ENCODE assay signal across 17 mouse cellular contexts in genomic region chr16:86860828-86861227, GRCm38 (mm10).
"Had no signal": no experiment of that assay in that cellular context is flagged by ENCODE, and none has a peak within 500 bp of the region (broad histone marks: within the 10 kb centered on the region; RNA-seq: fewer than 3 reads in every experiment).

No protein-coding gene starts in this region.

- H3K27me3 ChIP-seq: lung, embryonic 15.5 days; megakaryocyte, embryonic 14.5 days; midbrain, embryonic 13.5 days; midbrain, embryonic 15.5 days; neural tube, embryonic 12.5 days; stomach, embryonic 15.5 days had no signal

- ATAC-seq: liver, postnatal 0 days; lung, postnatal 0 days; midbrain, embryonic 13.5 days; midbrain, embryonic 15.5 days had no signal

- H3K4me1 ChIP-seq: lung, embryonic 15.5 days; megakaryocyte, embryonic 14.5 days; midbrain, embryonic 13.5 days; midbrain, embryonic 15.5 days; neural tube, embryonic 12.5 days; stomach, embryonic 15.5 days had no signal

- H3K27ac ChIP-seq: lung, embryonic 15.5 days; macrophage; midbrain, embryonic 13.5 days; midbrain, embryonic 15.5 days; neural tube, embryonic 12.5 days; stomach, embryonic 15.5 days; stomach, postnatal 0 days had no signal

- DNase-seq: liver, postnatal 0 days; lung, adult 2 months; lung, postnatal 14 days; lung, postnatal 36 days; right cerebral cortex, postnatal 14 days; thymus, adult 2 months; thymus, postnatal 36 days had no signal

- H3K36me3 ChIP-seq: lung, embryonic 15.5 days; midbrain, embryonic 13.5 days; midbrain, embryonic 15.5 days; neural tube, embryonic 12.5 days; stomach, embryonic 15.5 days had no signal

- H3K4me3 ChIP-seq: lung, embryonic 15.5 days; megakaryocyte, embryonic 14.5 days; midbrain, embryonic 13.5 days; midbrain, embryonic 15.5 days; neural tube, embryonic 12.5 days; stomach, embryonic 15.5 days had no signal

- H3K9me3 ChIP-seq: lung, embryonic 15.5 days; megakaryocyte, embryonic 14.5 days; midbrain, embryonic 13.5 days; midbrain, embryonic 15.5 days; neural tube, embryonic 12.5 days; stomach, embryonic 15.5 days had no signal

- H3K9ac ChIP-seq: liver, postnatal 0 days; lung, embryonic 15.5 days; midbrain, embryonic 13.5 days; midbrain, embryonic 15.5 days; neural tube, embryonic 12.5 days; stomach, embryonic 15.5 days had no signal

- H3K4me2 ChIP-seq: lung, embryonic 15.5 days; midbrain, embryonic 11.5 days; midbrain, embryonic 13.5 days; midbrain, embryonic 15.5 days; neural tube, embryonic 12.5 days; stomach, embryonic 15.5 days had no signal
